Mouse (Mus musculus) neutrophil, adult 5-6 weeks (primary cell): ENCODE data around the gene Atf6b. TPM values are rescaled to one million over a fixed set of nuclear protein-coding genes. Genes with fewer than 3 reads are reported as not detected.

Experiments used
- ATAC-seq: fragments of 151-379, 151-347 bp; 2 replicates; pipeline ENCODE4 v1.8.0; 2017; ENCODE audit warnings: mild to moderate bottlenecking, moderate TSS enrichment; ENCODE audit not compliant: insufficient number of reproducible peaks, poor library complexity, low FRiP score, severe bottlenecking; ENCODE audit errors: extremely low read depth
- total RNA-seq: library from RNA; stranded (forward); fragments of 200-1000 nt; gene quantifications from 2 replicates; pipeline ENCODE4 v1.2.3, GENCODE M21; 2017

Gene Atf6b
- total RNA-seq, 1 experiment from 2014 or later = 26.9 TPM

GRCm38 (mm10) chr17:34659897-34660214 lies 12.9 kb downstream of the Atf6b start:
- ATAC-seq = no peak

- ATAC-seq = no peak
Observed at GRCm38 (mm10) chr17:34660259-34660820, 13.4 kb downstream of the Atf6b start.

- no peak for ATAC-seq
Observed at GRCm38 (mm10) chr17:34661121-34661591, 14.2 kb downstream of the Atf6b start.

GRCm38 (mm10) chr17:34662468-34662867 lies 15.5 kb downstream of the Atf6b start:
- no peak for ATAC-seq

GRCm38 (mm10) chr17:34662978-34663377 lies 16.0 kb downstream of the Atf6b start:
- no peak for ATAC-seq

- no peak for ATAC-seq
Observed at GRCm38 (mm10) chr17:34663558-34663957, 16.6 kb downstream of the Atf6b start.

GRCm38 (mm10) chr17:34664472-34664871 lies 17.5 kb downstream of the Atf6b start:
- no peak for ATAC-seq

GRCm38 (mm10) chr17:34670235-34670634 lies 23.3 kb downstream of the Atf6b start, which contains the start of gene Tnxb:
Gene Tnxb (plus strand): TSS chr17:34670535.
- ATAC-seq = no peak

- ATAC-seq = no peak
Observed at GRCm38 (mm10) chr17:34671151-34672066, 24.5 kb downstream of the Atf6b start.

- ATAC-seq = no peak
Observed at GRCm38 (mm10) chr17:34672246-34672792, 25.4 kb downstream of the Atf6b start.

GRCm38 (mm10) chr17:34673139-34673538 lies 26.2 kb downstream of the Atf6b start:
- no peak for ATAC-seq

GRCm38 (mm10) chr17:34674524-34675204 lies 27.7 kb downstream of the Atf6b start:
- ATAC-seq = no peak

- ATAC-seq = no peak
Observed at GRCm38 (mm10) chr17:34675205-34676092, 28.5 kb downstream of the Atf6b start.

GRCm38 (mm10) chr17:34676093-34676460 lies 29.1 kb downstream of the Atf6b start:
- ATAC-seq = no peak

GRCm38 (mm10) chr17:34676671-34677070 lies 29.7 kb downstream of the Atf6b start:
- ATAC-seq = no peak

GRCm38 (mm10) chr17:34680191-34680590 lies 33.2 kb downstream of the Atf6b start:
- ATAC-seq = no peak

- ATAC-seq = no peak
Observed at GRCm38 (mm10) chr17:34680621-34681020, 33.7 kb downstream of the Atf6b start.

- no peak for ATAC-seq
Observed at GRCm38 (mm10) chr17:34681132-34681571, 34.2 kb downstream of the Atf6b start.
